Mouse (Mus musculus) spleen, postnatal 36 days (tissue): ENCODE results near the gene Cdkl4.
A peak's percentile ranks its signal among the peaks of the same experiment; 100 is the strongest.
"Not testable (repeated sequence)": the region's sequence is repeated elsewhere in the genome, so short reads cannot be mapped to it uniquely, and the experiment has no call there.

ENCODE experiments used
- DNase-seq, 2 experiments: peaks; one replicate each; pipeline ENCODE4 v3.0.0; 2022; ENCODE audit warnings: low spot score in 2 of 2, mixed read lengths in 1 of 2

Cdkl4 gene

GRCm38 (mm10) chr17:80563762-80564610 lies 13.6 kb downstream of the Cdkl4 start:
- peak; percentile 69 to 75 for DNase-seq

GRCm38 (mm10) chr17:80562792-80563191 lies 14.8 kb downstream of the Cdkl4 start:
- DNase-seq = no peak

DNA sequence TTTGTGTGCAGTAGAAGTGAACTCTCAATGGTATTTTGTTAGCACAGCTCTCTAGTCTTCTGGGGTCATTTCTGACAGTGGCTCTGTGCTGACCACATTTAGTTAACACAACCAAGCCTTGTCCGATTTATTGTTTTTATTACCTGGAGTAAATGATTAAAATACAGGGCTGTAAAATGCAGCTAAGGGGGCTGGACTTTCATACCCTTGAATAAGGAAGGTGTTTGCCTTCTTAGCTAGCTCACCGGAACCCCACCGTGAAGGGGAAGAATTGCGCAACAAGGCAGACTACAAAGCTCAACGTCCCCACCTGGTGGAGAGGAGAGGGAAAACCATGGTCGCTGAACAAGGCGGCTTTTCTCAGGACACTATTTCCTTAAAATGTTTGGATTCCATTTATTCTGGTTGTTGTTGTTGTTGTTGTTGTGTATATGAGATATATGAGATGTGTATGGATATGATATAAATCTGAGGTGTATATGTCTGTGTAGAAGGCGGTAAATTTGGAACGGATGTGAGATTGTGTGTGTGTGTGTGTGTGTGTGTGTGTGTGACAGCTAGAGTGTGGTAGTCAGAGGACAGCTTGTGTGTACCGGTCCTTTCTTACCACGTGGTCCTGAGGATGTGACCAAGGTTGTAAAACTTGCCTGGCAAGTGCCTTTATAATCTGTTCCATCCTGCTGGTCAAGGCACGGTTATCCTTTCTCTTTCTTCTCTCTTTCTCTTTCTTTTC lies 16.8 kb downstream of the Cdkl4 start:
- DNase-seq = peak; percentile 70 to 80

DNA sequence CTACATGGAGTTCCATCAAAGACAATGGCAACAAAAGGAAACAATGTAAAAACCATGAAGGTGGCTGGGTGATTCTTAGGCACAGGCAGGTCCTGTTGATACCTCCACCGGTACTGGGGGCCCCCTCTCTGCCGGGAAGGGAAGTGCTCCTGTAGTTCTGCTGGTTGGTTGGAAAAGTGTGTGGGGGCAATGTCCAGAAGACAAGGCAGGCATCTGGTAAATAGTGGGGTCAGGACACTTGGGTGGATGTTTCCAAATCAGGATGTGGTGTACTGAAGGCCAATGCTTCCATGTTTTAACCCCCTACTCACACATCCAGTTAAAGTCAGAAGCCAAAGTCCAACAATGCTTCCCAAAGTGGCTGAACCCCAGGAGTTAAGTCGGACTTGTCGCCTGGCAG lies 17.9 kb downstream of the Cdkl4 start:
- no peak for DNase-seq

DNA sequence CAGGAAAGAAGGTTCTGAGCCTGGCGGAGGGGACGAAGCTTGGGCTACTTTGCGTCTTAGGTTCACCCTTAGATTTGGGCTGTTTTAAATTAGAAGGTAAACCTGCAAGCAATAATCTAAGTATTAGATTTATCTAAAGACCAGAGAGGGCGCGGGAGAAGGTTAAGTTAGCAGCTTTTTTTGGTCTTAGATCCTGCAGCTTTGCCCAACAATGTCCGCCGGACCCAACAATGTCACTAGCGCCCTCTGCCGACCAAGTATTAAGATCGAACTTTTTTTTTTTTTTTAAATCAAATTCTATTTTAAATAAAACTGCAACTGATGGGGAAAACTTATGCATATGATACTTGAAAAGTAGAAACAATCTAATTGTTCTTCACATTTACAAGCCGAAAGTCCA lies 18.6 kb downstream of the Cdkl4 start:
- peak in 1 of 2 experiments; percentile 22 for DNase-seq

DNA sequence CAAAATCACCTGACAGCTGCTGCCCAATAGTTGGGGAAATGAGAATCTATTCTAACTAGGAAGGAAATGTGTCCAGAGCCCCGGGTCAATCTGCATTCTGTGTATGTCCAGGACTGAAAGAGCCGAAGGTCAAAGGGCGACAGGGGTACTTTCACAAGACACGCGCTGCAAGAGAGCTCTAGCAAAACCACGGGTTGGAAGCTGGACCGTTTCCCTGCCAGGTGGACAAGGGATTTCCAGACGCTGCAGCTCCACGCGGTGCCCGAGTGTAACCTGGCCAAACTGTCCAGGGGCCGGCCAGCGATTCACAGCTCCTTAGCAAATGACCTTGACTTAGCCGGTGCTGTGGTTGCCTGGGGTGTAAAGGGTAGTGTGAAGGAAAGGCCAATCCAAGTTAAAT lies 19.0 kb downstream of the Cdkl4 start:
- DNase-seq = no peak

GRCm38 (mm10) chr17:80557461-80557860 lies 20.2 kb downstream of the Cdkl4 start:
- DNase-seq = no peak

DNA sequence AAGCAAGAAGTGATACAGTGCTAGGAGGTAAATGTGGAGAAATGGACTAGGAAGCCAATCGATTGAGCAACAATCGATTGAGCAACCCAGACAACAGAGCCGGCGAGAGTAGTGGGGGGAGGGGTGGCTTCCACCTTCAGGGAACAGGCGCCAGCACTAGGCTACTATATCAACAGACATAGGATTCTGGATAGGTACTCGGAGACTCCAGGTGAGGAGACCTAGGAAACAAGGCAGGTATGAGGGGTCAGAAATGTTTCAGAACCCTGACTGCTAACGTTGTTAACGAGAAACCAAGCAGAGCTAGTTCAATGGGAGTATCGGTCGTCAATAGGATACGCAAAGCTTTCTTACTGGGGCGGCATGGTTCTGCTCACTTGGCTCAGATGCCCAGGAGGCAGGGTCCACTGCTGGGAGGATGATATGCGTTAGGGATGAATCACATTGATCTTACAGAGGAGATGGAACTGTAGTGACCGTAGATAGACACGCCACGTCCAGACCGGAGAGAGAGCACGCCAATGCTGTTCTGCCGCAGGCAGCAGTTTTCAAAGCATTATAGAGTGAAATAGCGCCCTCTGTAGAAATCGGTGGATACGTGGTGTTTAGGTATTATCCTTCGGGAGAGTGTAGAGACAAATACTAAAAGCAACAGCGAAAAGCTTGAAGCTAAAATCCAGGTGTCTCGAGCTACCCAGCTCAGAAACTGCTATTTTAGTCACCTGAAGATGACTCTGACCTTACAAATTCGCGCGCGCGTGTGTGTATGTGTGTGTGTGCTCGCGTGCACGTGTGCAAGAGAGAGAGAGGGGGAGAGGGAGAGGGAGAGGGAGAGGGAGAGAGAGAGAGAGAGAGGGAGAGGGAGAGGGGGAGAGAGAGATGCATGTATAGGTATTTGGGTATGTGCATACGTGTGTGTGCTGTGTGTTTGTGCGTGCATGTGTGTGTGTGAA lies 24.0 kb downstream of the Cdkl4 start:
- peak; percentile 72 to 79 for DNase-seq

DNA sequence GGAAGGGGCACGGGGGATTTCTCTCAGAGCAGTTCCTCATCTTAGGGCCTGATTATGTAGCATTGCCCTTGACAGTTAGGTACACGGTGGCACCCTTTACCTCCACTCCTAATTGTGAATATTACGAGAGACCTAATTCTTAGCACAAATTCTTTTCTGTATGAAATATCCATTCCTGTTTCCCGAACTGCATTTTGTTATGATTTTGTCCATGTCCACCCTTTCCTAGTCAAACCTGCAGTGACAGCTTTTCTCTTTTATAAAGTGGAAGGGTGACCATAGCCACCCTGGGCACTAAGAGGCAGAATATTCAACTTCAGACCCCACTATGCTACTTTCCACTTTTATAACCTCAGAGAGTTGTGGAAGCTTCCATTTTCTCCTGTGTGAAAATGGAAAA lies 25.0 kb downstream of the Cdkl4 start:
- DNase-seq = no peak

DNA sequence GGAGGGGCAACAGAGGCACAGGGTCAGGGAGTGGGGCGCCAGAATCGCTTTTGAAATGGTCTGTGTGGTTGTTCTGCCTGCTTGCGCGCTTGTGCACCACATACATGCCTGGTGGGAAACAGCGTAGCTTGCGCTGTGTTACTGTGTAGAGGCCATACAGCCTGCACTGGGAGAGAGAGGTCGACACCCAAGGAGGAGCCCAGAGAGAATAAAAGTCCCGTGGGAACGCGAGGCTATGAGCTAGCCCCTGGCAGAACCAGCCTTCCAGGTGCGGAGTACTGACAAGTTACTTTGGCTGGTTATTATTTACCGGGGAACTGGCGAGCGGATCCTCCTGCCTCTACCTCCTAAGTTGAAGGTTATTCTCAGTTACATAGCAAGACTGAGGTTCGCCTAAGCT lies 26.6 kb downstream of the Cdkl4 start:
- no peak for DNase-seq

DNA sequence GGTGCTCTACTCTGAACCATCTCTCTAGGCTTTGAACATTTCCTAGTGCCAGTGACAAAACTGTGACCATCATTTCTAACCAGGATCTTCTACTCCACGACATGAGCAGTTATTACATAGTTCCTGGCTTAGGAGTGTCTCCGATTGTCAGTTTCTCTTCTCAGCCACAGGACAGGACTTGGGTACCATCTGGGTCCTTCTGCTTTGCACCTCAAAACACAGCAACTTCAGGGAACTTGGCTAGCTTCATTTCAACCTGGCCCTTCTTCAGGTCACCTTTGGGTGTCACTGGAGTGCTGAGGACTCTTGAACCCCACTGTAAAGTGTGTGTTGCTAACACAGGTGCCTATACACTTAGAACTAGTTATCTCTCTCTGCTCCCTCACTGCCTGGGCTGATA lies 30.8 kb downstream of the Cdkl4 start:
- DNase-seq = no peak

DNA sequence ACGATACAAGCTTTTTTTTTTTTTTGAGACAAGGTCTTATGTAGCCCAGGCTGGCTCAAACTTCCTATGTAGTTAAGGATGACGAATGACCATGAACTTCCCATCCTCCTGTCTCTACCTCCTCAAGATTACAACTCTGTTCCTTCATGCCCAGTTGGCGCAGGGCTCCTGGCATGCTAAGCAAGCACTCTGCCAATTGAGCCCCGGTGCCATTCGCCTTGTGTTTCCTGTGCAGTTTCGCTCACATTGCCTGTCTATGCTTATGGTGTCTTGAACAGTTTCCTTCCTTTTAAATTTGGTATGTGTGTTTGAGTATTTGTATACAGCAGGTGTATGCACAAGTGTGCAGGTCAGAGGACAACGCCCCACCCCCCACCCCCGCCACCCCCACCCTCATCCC lies 31.4 kb downstream of the Cdkl4 start:
- DNase-seq = no peak

DNA sequence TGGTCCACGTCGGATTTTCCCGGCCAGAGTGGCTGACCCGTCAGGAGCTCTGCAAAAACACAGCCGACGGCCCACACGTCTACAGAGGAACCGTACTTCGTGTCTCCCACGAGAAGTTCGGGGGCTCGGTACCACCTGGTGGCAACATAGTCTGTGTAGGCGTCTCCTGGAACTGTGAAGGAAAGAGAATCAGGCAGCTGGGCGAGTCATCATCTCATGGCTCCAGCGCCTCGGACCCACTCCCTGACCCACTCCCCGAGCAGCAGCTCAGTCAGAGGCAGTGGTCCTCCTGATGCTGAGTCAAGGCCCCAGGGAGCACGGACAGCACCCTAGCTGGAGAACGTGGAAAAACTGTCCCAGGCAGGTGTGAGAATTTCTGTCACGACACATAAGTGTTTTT lies 34.0 kb downstream of the Cdkl4 start:
- no peak for DNase-seq

GRCm38 (mm10) chr17:80537136-80537535 lies 40.5 kb downstream of the Cdkl4 start:
- no peak for DNase-seq

- no peak for DNase-seq
Measured at GRCm38 (mm10) chr17:80535633-80536032, 42.0 kb downstream of the Cdkl4 start.

- DNase-seq = not testable (repeated sequence)
Measured at GRCm38 (mm10) chr17:80531351-80531750, 46.3 kb downstream of the Cdkl4 start.

- DNase-seq = no peak
Measured at GRCm38 (mm10) chr17:80523231-80523630, 54.4 kb downstream of the Cdkl4 start.

GRCm38 (mm10) chr17:80522229-80522556 lies 55.4 kb downstream of the Cdkl4 start:
- no peak for DNase-seq

- no peak for DNase-seq
Measured at GRCm38 (mm10) chr17:80521521-80522228, 55.9 kb downstream of the Cdkl4 start.

DNA sequence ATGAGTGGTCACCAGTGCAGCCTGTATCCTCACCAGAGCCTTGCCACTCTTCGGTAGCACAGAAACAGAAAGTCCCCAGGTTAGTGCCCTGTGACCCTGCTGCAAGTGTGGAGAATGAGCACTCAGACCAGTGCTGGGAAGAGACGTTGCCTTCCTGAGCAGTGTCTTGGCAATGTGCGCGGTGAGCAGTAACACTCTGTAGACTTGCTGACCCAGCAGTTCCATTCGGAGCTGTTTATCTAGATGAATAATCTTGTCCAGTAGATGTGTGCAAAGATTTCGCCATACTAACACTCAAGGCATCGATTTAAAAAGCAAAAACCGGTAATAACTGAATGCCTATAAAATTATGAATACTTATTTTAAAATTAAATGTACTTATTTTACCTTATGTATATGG lies 57.1 kb downstream of the Cdkl4 start:
- no peak for DNase-seq

DNA sequence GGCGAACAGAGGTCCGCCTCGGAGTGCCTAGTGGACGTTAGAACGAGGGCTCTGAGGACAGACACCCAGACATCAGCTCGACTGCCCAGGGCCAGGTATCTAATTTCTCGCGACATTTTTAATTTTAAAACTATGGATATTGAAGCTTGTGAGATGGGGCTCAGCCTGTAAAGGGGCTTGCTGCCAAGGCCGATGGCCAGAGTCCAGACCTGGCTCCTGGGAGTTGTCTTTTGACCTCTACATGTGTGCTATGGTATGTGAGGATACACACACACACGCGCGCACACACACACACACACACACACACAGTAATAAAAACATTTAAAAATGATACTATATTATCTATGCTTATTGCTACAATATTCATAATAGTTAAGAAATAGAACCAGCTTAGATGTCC lies 58.8 kb downstream of the Cdkl4 start:
- DNase-seq = no peak
